Mouse (Mus musculus): Measurements from ENCODE around the gene Igfbp6.

GRCm38 (mm10) chr15:102178279-102178678 lies 34.1 kb downstream of the Igfbp6 start:
- TF ChIP-seq MXI1 (IDR thresholded peaks at IDR 0.05; ENCODE audit: low read depth, low read length) (no peak), MAX (IDR thresholded peaks at IDR 0.05; ENCODE audit: low read length) (no peak), NRF1 (IDR thresholded peaks at IDR 0.05; ENCODE audit: low read depth, low read length) (no peak), SMC3 (IDR thresholded peaks at IDR 0.05; ENCODE audit: low read depth, low read length) (peak; percentile 96), EP300 (IDR thresholded peaks at IDR 0.05; ENCODE audit: low read length) (no peak), MYC (IDR thresholded peaks at IDR 0.05; ENCODE audit: low read depth, low read length) (no peak), CTCF (conservative IDR thresholded peaks at IDR 0.05 in 1 of 2, IDR thresholded peaks at IDR 0.05 in 1 of 2; ENCODE audit: low read depth in 2 of 2, low read length in 2 of 2) (peak; percentile 97 to 98), POLR2A (IDR thresholded peaks at IDR 0.05; ENCODE audit: low read depth, low read length) (no peak)
